Mouse (Mus musculus) right cerebral cortex, postnatal 25 days (tissue): ENCODE results near the gene Btbd18.
A peak's percentile ranks its signal among the peaks of the same experiment; 100 is the strongest.

Experiments
- DNase-seq: peaks from one replicate; pipeline ENCODE4 v3.0.0; 2022

The Btbd18 gene

DNA sequence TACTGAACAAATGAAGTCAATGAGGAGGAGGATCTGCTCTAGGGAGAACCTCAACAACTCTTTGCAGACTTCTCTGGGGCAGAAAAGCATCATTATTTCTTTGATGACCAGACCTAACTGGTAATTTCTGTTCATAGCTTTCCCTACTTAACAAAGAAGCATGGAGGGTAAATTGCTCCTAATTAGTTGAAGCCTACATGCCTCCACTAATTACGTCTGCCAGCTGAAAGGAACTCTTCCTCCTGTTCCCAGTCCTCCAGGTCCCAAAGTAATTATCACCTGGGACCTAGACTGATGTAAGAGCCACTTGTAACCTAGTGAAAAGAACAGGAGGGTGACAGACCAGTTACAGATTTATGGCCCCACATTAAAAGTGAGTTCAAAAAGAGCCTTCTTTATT, 48.6 kb downstream of the Btbd18 start:
- no peak for DNase-seq

DNA sequence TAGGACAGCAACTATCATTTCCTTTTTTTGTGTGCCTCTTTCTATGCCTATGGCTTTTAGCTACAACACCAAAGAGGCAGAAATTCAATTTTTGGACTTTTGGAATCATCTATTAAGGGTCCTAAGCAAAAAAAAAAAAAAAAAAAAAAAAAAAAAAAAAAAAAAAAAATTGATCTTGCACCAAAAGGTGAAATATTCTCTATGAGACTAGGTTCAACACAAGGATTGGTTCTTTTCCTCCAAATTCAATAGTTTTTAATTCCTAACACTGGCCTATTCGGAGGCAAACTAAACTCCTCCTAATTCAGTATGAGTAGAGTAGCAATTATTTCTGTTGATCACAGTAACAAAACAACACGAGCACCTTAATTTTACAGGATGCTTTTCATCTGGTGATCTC, 53.0 kb downstream of the Btbd18 start:
- DNase-seq: no peak

DNA sequence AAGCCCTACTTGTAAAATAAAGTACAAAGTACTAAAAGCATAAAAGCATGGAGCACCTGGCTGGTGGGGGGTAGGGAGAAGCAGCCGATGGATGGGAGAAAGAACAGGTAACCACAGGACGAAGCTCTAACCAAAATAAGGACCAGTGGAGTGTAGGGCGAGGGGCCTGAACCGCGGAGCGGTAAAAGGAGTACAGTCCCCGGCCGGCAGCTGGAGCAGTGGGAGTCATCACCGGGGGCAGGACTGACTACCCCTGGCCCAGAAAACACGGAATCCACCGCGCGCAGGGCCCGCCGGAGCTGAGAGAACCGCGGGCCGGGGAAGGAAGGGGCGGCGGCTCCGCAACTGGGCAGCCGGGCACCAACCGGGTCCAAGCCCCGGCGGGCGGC, 55.5 kb downstream of the Btbd18 start:
- no peak for DNase-seq

DNA sequence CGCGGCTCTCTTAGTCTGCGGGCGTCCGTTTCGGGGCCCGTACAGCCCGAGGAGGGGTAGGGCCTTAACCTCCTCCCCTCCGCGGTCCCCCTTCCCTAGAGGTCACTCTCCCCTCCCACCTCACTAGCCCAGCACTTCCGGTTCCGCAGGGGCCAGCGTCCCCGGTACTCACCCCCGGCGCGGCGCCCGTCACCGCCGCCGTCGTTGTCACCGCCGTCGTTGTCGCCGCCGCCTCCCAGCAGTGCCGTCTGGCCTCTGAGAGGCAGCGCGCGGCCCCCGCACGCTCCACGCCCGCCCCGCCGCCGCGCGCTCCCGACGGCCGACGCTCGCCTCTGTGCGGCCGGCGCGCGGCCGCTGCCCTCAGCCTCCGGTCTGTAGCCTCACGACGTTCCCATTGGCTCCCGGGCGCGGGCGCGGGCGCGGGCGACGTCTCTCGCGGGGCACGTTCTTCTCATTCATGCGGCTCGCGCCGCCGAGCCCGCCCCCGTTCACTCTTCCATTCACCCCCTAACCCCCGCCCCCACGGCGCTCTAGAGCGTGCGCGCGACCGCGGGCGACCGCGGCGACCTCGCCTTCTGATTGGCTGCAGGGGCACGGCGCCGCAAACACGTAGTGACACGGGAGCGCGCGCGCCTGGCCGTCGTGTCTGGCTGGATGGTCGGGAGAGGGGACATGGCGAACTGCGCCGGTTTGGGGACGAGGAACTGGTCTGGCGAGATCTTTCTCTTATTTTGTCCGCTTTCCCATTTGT, 56.1 kb downstream of the Btbd18 start, which contains the start of gene Zdhhc5:
Zdhhc5 (minus strand) TSS at position 370 of the 751 bp plus-strand sequence.
- peak; percentile 99 for DNase-seq

DNA sequence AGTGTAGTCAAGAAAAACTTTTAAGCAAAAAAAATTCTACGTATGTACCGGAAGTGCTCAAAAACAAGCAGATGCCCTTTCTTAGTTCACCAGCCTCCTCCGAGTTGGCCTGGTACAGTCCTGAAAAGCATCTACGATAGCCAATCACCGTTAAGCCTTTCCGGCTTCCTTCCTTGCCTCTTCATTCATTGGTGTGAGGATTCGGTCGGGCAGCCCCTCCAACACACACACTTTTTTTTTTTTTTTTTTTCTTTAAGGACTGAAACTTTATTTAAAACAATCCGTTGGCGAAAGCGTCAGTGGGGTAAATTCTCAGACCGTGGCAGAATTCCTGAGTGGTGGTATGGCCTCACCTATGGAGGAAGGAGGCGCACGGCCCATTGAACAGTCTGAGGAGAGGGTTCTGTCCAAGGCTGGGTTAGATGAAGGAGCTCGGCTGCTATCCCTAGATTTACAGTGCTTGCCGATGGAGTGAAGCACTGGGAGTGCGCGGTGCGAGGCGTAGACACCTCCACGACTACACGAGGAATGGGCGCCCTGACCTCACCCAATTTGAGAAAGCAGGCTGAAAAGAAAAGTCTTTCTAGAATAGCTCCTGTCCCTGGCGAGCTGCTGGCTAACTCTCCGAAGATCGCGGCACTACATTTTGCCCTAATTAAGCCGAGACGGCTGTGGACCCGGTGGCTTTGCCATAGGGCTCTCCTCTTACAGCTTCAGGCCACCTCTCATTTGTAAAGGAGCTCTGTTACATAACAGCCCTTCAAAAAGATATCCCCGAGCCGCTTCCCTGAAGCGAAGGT, 56.9 kb downstream of the Btbd18 start:
- DNase-seq: peak; percentile 71

DNA sequence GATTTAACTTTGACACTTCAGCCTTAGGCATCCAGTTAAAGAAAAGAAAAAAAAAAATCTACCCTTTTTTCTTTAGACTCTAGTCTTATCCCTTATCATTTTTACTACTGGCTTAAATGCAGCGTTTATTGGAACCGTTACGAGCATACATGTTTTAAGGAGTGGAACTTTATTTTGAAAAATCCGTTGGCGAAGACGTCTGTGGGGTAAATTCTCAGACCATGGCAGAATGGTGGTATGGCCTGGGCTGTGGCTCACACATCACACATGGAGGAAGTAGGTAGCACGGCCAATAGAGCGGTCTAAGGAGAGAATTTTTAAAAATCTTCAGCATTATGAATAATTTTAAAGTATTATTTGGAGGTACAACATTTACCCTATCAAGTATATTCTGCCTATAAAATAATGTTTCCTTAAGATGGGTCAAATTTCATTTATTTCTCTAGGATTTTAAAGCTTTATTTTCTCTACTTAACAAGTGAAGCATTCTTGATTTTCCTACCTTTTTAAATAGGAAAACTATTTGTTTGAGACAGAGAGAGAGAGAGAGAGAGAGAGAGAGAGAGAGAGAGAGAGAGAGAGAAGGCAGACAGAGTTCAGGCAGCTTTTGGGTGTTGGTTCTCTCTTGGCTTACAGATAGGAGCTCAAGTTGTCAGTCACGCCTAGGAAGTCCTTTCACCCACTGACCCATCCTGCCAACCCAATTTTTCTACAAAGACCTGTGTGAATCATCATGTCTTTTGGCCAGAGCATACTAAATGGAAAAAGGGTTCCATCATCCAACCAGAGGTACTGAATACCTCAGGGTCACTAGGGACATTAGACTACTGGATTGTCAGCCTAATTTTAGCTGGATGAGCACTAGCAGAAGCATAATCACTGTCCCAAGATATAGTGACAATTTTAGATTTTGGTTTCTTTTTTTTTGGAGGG, 57.8 kb downstream of the Btbd18 start:
- DNase-seq: no peak

DNA sequence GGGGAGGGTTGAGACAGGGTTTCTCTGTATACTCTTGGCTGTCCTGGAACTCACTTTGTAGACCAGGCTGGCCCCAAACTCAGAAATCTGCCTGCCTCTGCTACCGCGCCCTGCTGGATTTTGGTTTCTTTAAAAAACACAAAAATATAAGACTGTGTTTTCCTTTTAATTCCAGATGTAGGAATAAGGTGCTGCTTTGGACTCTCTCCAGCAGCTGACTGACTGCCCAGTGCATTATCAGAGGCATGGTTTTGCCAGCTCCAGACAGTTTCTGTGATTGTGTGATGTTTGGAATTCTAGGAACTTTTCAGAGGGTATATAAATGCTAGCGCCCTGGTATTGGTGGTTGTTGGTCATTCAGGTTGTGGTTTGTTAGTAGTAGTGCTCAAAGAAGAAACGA, 58.5 kb downstream of the Btbd18 start:
- DNase-seq: no peak
